ENCODE assay signal across 7 mouse cellular contexts in genomic region chr11:117265981-117266905, GRCm38 (mm10).
DNase-seq lines count a peak whose midpoint lies in the region; ATAC-seq and TF ChIP-seq lines count a peak whose summit lies in the region.

No protein-coding gene starts in this region.

- H3K27me3 ChIP-seq in embryonic facial prominence, embryonic 13.5 days, result no peaks in the 10 kb centered on the region
- peaks cover 22% of the 10 kb centered on the region for H3K27me3 ChIP-seq in heart, embryonic 12.5 days (replicated peaks)
- H3K27me3 ChIP-seq in kidney, embryonic 14.5 days (ENCODE audit: control insufficient read depth, insufficient read depth, low read length), result no peaks in the 10 kb centered on the region
- H3K27me3 ChIP-seq in liver, embryonic 14.5 days (ENCODE audit: control insufficient read depth, insufficient read depth, low read length), result peaks cover 16% of the 10 kb centered on the region
- no peaks in the 10 kb centered on the region for H3K27me3 ChIP-seq in stomach, embryonic 15.5 days (replicated peaks)

- peak overlapping the region; percentile 90 for H3K4me3 ChIP-seq in embryonic facial prominence, embryonic 13.5 days
- peak overlapping the region; percentile 77 for H3K4me3 ChIP-seq in heart, embryonic 12.5 days
- H3K4me3 ChIP-seq in kidney, embryonic 14.5 days (ENCODE audit: low read length), result peak overlapping the region; percentile 82
- peak overlapping the region; percentile 51 to 54 for H3K4me3 ChIP-seq in liver, embryonic 14.5 days (ENCODE audit: insufficient read depth in 1 of 2, low read depth in 2 of 2, low read length in 2 of 2)
- H3K4me3 ChIP-seq in stomach, embryonic 15.5 days (replicated peaks), result peak overlapping the region; percentile 72

- peak; percentile 83 for ATAC-seq in embryonic facial prominence, embryonic 13.5 days (ENCODE audit: insufficient number of reproducible peaks, insufficient read depth, low FRiP score, low TSS enrichment, low read depth)
- peak; percentile 86 for ATAC-seq in heart, embryonic 12.5 days (ENCODE audit: insufficient number of reproducible peaks, low FRiP score)
- peak; percentile 93 for ATAC-seq in kidney, embryonic 14.5 days (ENCODE audit: low FRiP score, low TSS enrichment)
- ATAC-seq in liver, embryonic 14.5 days (ENCODE audit: insufficient read depth), result peak; percentile 70
- peak; percentile 78 for ATAC-seq in stomach, embryonic 15.5 days (ENCODE audit: insufficient read depth, low FRiP score, low read depth)

- TF ChIP-seq EP300 in liver, embryonic 14.5 days (IDR thresholded peaks at IDR 0.05; ENCODE audit: low read depth), result no peak

- no peaks in the 10 kb centered on the region for H3K36me3 ChIP-seq in embryonic facial prominence, embryonic 13.5 days
- H3K36me3 ChIP-seq in heart, embryonic 12.5 days, result no peaks in the 10 kb centered on the region
- no peaks in the 10 kb centered on the region for H3K36me3 ChIP-seq in kidney, embryonic 14.5 days (ENCODE audit: control insufficient read depth, insufficient read depth, low read length)
- H3K36me3 ChIP-seq in liver, embryonic 14.5 days (replicated peaks; ENCODE audit: control insufficient read depth, insufficient read depth, low read depth), result no peaks in the 10 kb centered on the region
- no peaks in the 10 kb centered on the region for H3K36me3 ChIP-seq in stomach, embryonic 15.5 days

- peaks cover 69% of the 10 kb centered on the region for H3K4me1 ChIP-seq in embryonic facial prominence, embryonic 13.5 days
- peaks cover 80% of the 10 kb centered on the region for H3K4me1 ChIP-seq in heart, embryonic 12.5 days (replicated peaks)
- H3K4me1 ChIP-seq in kidney, embryonic 14.5 days (ENCODE audit: control insufficient read depth, insufficient read depth, low read length), result peaks cover 50% of the 10 kb centered on the region
- peaks cover 0 to 4% of the 10 kb centered on the region in 2 experiments; a peak in 1 of 4 replicates for H3K4me1 ChIP-seq in liver, embryonic 14.5 days (replicated peaks; ENCODE audit: control insufficient read depth in 2 of 2, insufficient read depth in 2 of 2, low read length in 1 of 2)
- H3K4me1 ChIP-seq in stomach, embryonic 15.5 days, result peaks cover 48% of the 10 kb centered on the region

- H3K4me2 ChIP-seq in embryonic facial prominence, embryonic 13.5 days, result peak overlapping the region; percentile 83
- peak overlapping the region; percentile 90 for H3K4me2 ChIP-seq in heart, embryonic 12.5 days
- H3K4me2 ChIP-seq in kidney, embryonic 14.5 days (replicated peaks; ENCODE audit: low read depth, low read length), result peak overlapping the region; percentile 84
- H3K4me2 ChIP-seq in liver, embryonic 14.5 days (ENCODE audit: low read depth), result peak overlapping the region; percentile 46
- H3K4me2 ChIP-seq in stomach, embryonic 15.5 days, result peak overlapping the region; percentile 81

- H3K9ac ChIP-seq in embryonic facial prominence, embryonic 13.5 days, result peak overlapping the region; percentile 91
- H3K9ac ChIP-seq in heart, embryonic 12.5 days, result peak overlapping the region; percentile 86
- peak overlapping the region; percentile 82 for H3K9ac ChIP-seq in kidney, embryonic 14.5 days (ENCODE audit: low read depth, low read length)
- no peak overlapping the region for H3K9ac ChIP-seq in liver, embryonic 14.5 days (replicated peaks)
- H3K9ac ChIP-seq in stomach, embryonic 15.5 days, result peak overlapping the region; percentile 61

- peak overlapping the region; percentile 92 for H3K27ac ChIP-seq in embryonic facial prominence, embryonic 13.5 days
- H3K27ac ChIP-seq in heart, embryonic 12.5 days (ENCODE audit: poor library complexity, severe bottlenecking), result peak overlapping the region; percentile 85
- peak overlapping the region; percentile 95 for H3K27ac ChIP-seq in kidney, embryonic 14.5 days (ENCODE audit: low read depth, low read length)
- no peak overlapping the region for H3K27ac ChIP-seq in liver, embryonic 14.5 days
- peak overlapping the region; percentile 88 for H3K27ac ChIP-seq in stomach, embryonic 15.5 days

- no peaks in the 10 kb centered on the region for H3K9me3 ChIP-seq in embryonic facial prominence, embryonic 13.5 days
- H3K9me3 ChIP-seq in heart, embryonic 12.5 days (replicated peaks), result no peaks in the 10 kb centered on the region
- H3K9me3 ChIP-seq in kidney, embryonic 14.5 days (ENCODE audit: control insufficient read depth, low read length), result no peaks in the 10 kb centered on the region
- H3K9me3 ChIP-seq in liver, embryonic 14.5 days (ENCODE audit: control insufficient read depth, low read length), result no peaks in the 10 kb centered on the region
- no peaks in the 10 kb centered on the region for H3K9me3 ChIP-seq in stomach, embryonic 15.5 days

- DNase-seq in adipocyte (ENCODE audit: low spot score), result peak; percentile 74
- DNase-seq in liver, embryonic 14.5 days (ENCODE audit: low read depth in 3 of 3, low spot score in 3 of 3), result peak in 1 of 3 experiments; percentile 17
- peak; percentile 90 for DNase-seq in neural tube, embryonic 10.5 days (ENCODE audit: extremely low spot score, low spot score)

- under 1% methylated on average over 68 of the region's 69 CpGs for WGBS in embryonic facial prominence, embryonic 13.5 days
- WGBS in heart, embryonic 12.5 days, result under 1% methylated on average over 63 of the region's 69 CpGs
- WGBS in kidney, embryonic 14.5 days, result under 1% methylated on average over 62 of the region's 69 CpGs
- WGBS in liver, embryonic 14.5 days (ENCODE audit: insufficient replicate concordance), result 1% methylated on average over 64 of the region's 69 CpGs
- WGBS in stomach, embryonic 15.5 days, result under 1% methylated on average over 65 of the region's 69 CpGs

- no peak; the same call in none of the 2 replicates for TF ChIP-seq CTCF in liver, embryonic 14.5 days (IDR thresholded peaks at IDR 0.05; ENCODE audit: low read depth)
